14 mouse cellular contexts compared by ENCODE assay signal in the genomic region with DNA sequence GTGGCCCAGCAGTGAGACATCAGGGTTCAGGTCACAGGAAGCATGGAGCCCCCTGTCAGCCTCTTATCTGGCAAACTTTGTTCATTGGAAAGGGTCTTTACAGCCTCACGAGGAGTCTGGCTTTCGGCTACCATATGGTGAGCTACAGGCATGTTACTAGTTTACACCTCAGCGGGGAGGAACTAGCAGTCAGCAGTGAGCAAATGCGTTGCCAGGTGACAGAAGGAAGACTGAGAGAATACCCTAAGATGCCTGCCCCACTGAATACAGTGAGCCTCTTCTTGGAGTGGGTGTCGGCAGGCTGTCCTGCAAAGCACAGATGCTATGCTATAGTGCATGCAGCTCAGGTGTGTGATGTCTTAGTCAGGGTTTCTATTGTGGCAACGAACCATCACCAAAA.
DNase-seq lines count a peak whose midpoint lies in the region; ATAC-seq and TF ChIP-seq lines count a peak whose summit lies in the region.
"Had no signal": no experiment of that assay in that cellular context is flagged by ENCODE, and none has a peak within 500 bp of the region (broad histone marks: within the 10 kb centered on the region; RNA-seq: fewer than 3 reads in every experiment).

No protein-coding gene starts in this region.

- H3K4me2 ChIP-seq in liver, postnatal 0 days (ENCODE audit: low read depth, low read length), result no peak overlapping the region
- H3K4me2 ChIP-seq: liver, embryonic 13.5 days; midbrain, embryonic 12.5 days had no signal

- no peak overlapping the region for H3K9ac ChIP-seq in liver, postnatal 0 days (replicated peaks)
- H3K9ac ChIP-seq: liver, embryonic 13.5 days; midbrain, embryonic 12.5 days had no signal

- no peak for TF ChIP-seq CTCF in liver, postnatal 0 days (IDR thresholded peaks at IDR 0.05; ENCODE audit: low read depth)

- no peaks in the 10 kb centered on the region for H3K9me3 ChIP-seq in liver, postnatal 0 days (ENCODE audit: low read length)
- H3K9me3 ChIP-seq: liver, embryonic 13.5 days; midbrain, embryonic 12.5 days had no signal

- H3K36me3 ChIP-seq in liver, postnatal 0 days (replicated peaks; ENCODE audit: insufficient read depth, low read length), result no peaks in the 10 kb centered on the region
- H3K36me3 ChIP-seq: liver, embryonic 13.5 days; midbrain, embryonic 12.5 days had no signal

- peak; percentile 43 to 60 for DNase-seq in frontal cortex, adult 2 months (ENCODE audit: extremely low spot score in 1 of 2, low spot score in 1 of 2)
- no peak for DNase-seq in frontal cortex, postnatal 10 days (ENCODE audit: low spot score in 2 of 2)
- DNase-seq in R1 (ENCODE audit: low read depth, low spot score), result peak; percentile 52
- DNase-seq in cerebellum, adult 11-12 months, result peak; percentile 79
- peak; percentile 44 to 64 for DNase-seq in left cerebral cortex, postnatal 14 days (ENCODE audit: low spot score in 2 of 2)
- no peak for DNase-seq in lung, postnatal 10 days
- DNase-seq in liver, postnatal 0 days, result no peak
- DNase-seq: gastrocnemius, postnatal 25 days; layer of hippocampus, postnatal 36 days; liver, embryonic 13.5 days had no signal

- 56% methylated on average over 6 of the region's 6 CpGs for WGBS in liver, postnatal 0 days (ENCODE audit: insufficient replicate concordance)

- ATAC-seq in liver, postnatal 0 days, result no peak
- ATAC-seq: activated CD4-positive, CD25-positive, alpha-beta regulatory T cell, adult 4 months had no signal

- H3K4me1 ChIP-seq in liver, postnatal 0 days (ENCODE audit: insufficient read depth), result no peaks in the 10 kb centered on the region
- H3K4me1 ChIP-seq: liver, embryonic 13.5 days; midbrain, embryonic 12.5 days had no signal

- intact Hi-C loops in left cerebral cortex, postnatal 14 days (cut with DNase I), result no loop called here

- no peak for TF ChIP-seq EP300 in liver, postnatal 0 days (IDR thresholded peaks at IDR 0.05; ENCODE audit: low read depth)

- H3K27me3 ChIP-seq in liver, postnatal 0 days (ENCODE audit: insufficient read depth, low read length), result no peaks in the 10 kb centered on the region
- H3K27me3 ChIP-seq: liver, embryonic 13.5 days; midbrain, embryonic 12.5 days had no signal

- no peak overlapping the region for H3K4me3 ChIP-seq in liver, postnatal 0 days (ENCODE audit: low read depth, low read length)
- H3K4me3 ChIP-seq: erythroblast, embryonic 14.5 days; liver, embryonic 13.5 days; midbrain, embryonic 12.5 days had no signal

- no peak overlapping the region for H3K27ac ChIP-seq in liver, postnatal 0 days (ENCODE audit: low read depth)
- H3K27ac ChIP-seq: kidney, postnatal 0 days; liver, embryonic 13.5 days; midbrain, embryonic 12.5 days had no signal

Comparison
In these comparisons a context has a peak if more than half of its experiments do, and no peak if none do; other contexts are left out.
1. DNase-seq: peak in frontal cortex, adult 2 months (2 of 2), R1 (single experiment), cerebellum, adult 11-12 months (single experiment) and left cerebral cortex, postnatal 14 days (2 of 2); none in frontal cortex, postnatal 10 days (0 of 2), lung, postnatal 10 days (single experiment) and liver, postnatal 0 days (single experiment).